Mouse (Mus musculus): Measurements from ENCODE around the gene Arhgap28. TPM values are rescaled to one million over a fixed set of nuclear protein-coding genes. Genes with fewer than 3 reads are reported as not detected.
A peak's percentile ranks its signal among the peaks of the same experiment; 100 is the strongest.

Arhgap28 gene
- total RNA-seq, 2 experiments from 2014 or later = 0.45 to 0.99 TPM

GRCm38 (mm10) chr17:67941026-67941425 is 62.9 kb downstream of the Arhgap28 start:
- no peak for DNase-seq (ENCODE audit: low spot score in 2 of 2)

GRCm38 (mm10) chr17:67937050-67937449 is 66.9 kb downstream of the Arhgap28 start:
- DNase-seq (ENCODE audit: low spot score in 2 of 2) = no peak

- DNase-seq (ENCODE audit: low spot score in 2 of 2) = no peak
Measured at GRCm38 (mm10) chr17:67935556-67935955, 68.4 kb downstream of the Arhgap28 start.

DNA sequence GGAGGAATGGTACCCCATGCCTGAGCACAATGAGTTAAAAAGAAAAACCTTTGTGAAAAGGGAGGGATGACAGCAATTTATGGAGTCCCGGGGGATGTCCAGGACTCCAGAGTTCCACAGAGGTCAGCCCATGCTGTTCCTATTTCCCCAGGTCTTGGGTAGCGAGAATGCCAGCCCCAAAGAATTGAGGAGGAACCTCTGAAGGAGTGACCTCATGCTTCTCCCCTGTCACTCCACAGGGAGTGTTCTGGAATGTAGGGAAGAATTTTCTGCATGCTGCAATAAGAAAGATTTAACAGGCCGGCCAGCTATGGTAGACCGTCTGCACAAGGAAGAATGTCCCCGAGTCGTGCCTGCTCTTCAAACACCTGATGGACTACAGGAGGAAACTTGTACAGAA is 72.5 kb downstream of the Arhgap28 start:
- no peak for DNase-seq (ENCODE audit: low spot score in 2 of 2)

- no peak for DNase-seq (ENCODE audit: low spot score in 2 of 2)
Measured at GRCm38 (mm10) chr17:67930957-67931356, 73.0 kb downstream of the Arhgap28 start.

- DNase-seq (ENCODE audit: low spot score in 2 of 2) = no peak
Measured at GRCm38 (mm10) chr17:67930467-67930866, 73.5 kb downstream of the Arhgap28 start.

GRCm38 (mm10) chr17:67928280-67928679 is 75.6 kb downstream of the Arhgap28 start:
- DNase-seq (ENCODE audit: low spot score in 2 of 2) = no peak

DNA sequence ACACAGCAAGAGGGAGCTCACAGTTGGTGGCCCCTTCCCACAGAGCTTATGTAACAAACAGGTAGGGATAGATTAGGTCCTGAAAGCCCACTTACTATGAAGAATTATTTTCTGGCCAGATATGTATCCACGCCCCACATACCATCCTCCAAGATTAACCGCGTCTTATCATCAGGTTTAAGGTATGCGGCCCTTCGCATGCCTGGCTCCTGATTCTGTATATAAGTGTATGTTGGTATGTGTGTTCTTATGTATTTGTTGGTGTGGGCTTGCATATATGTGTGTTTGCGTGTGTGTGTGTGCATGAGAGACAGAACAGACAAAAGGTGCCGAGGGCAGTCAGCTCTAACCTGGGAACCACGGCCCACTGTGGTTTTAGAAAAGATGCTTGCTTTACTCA is 76.1 kb downstream of the Arhgap28 start:
- no peak for DNase-seq (ENCODE audit: low spot score in 2 of 2)

GRCm38 (mm10) chr17:67919959-67920358 is 84.0 kb downstream of the Arhgap28 start:
- no peak for DNase-seq (ENCODE audit: low spot score in 2 of 2)

DNA sequence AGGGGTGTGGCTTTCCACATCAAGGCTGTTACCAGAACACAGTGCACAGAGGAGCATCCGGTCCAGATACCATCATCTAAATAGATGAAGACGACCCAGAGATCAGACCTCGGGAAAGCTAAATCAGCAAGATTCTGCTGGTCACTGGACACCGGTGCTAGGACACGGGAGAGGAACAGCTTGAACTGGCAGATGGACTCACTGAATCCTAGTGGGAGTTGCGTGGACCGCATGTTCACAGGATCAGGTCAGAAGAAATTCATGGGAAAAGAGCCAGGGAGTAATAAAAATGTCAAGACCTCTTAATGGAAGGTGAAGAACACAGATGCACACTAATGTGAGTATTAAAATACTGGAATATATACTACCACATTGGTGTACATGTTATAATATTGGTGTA is 85.7 kb downstream of the Arhgap28 start:
- DNase-seq (ENCODE audit: low spot score in 2 of 2) = no peak

GRCm38 (mm10) chr17:67916901-67917300 is 87.0 kb downstream of the Arhgap28 start:
- DNase-seq (ENCODE audit: low spot score in 2 of 2) = no peak

DNA sequence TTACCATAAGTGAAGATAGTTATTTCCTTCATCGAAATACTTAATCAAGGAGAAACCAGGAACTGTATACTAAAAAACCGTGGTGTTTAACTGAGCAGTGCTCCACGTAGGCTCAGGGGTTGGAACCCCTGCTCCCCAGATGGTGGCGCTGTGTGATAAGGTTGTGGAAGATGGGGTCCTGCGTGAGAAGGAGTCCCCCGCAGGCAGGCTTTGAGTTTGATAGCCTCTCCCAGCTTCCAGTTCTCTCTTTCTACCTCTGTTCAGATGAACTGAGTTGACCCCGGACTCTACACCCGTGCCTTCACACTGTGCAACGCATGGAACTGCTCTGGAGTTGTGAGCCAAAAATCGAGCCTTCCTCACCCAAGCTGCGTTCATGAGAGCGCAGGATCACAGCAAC is 91.3 kb downstream of the Arhgap28 start:
- DNase-seq (ENCODE audit: low spot score in 2 of 2) = peak in 1 of 2 experiments; percentile 36

GRCm38 (mm10) chr17:67912051-67912450 is 91.9 kb downstream of the Arhgap28 start:
- DNase-seq (ENCODE audit: low spot score in 2 of 2) = no peak

- DNase-seq (ENCODE audit: low spot score in 2 of 2) = no peak
Measured at GRCm38 (mm10) chr17:67908537-67908936, 95.4 kb downstream of the Arhgap28 start.

DNA sequence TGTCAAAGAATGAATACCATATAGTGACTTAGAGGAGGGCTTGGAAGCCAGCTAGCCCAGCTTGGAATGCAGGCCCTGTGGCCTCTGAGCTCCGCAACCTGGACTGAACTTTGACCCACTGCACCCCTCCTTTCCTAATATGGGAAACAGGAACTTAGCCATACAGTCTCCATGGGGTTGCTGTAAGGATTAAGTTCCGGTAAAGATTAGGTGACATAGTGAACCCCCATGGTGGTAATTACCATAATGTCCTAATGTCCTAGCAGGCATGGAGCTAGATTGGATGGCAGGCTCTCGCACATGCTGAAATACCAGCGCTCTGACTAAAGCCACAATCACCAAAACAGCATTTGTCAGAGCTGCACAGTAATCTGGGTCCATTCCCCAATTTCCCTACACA is 95.8 kb downstream of the Arhgap28 start:
- no peak for DNase-seq (ENCODE audit: low spot score in 2 of 2)

DNA sequence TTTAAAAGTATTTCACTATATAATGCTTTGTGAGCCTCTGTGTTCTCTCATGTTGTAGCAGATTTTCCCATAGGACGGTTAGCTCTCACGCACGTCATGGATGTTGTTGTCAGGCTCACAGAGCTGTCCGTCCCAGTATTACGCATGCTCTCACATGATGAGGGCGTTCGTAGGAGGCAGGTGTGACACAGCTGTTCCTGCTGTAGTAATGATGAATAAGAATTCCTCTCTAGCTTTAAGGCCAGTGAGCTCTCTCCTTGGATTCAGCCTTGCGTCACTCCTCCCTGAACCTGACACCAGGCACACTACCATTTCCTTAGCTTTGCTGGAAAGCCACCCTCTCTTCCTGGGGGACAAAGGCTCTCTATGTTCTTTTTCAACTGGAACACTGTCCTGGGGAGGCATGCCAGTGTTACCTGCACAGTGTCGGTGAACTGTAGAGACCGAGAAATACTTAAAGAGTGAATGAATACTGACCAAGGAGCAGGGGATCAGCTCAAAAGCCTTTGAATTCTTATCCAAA is 96.3 kb downstream of the Arhgap28 start:
- DNase-seq (ENCODE audit: low spot score in 2 of 2) = no peak

DNA sequence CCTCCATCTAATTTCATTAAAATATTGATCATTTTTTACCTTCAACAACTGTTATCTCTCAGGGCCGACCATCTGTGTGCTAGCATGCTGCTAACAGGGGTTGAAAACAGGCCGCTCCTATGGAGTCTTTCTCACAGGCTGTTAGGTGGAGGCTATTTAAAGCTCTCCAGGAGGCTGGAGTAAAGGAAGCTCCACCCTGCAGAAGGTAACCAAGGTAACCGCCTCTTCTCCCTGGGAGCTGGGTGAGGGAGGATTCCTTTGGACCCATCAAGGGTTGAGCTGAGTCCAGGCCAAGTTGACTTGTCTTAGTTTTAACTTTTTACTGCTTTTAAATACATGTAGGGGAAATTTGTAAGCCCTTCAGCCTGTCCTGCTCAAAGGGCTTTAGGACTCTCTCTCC is 97.7 kb downstream of the Arhgap28 start:
- DNase-seq (ENCODE audit: low spot score in 2 of 2) = no peak

- DNase-seq (ENCODE audit: low spot score in 2 of 2) = no peak
Measured at GRCm38 (mm10) chr17:67904315-67904944, 99.5 kb downstream of the Arhgap28 start.

DNA sequence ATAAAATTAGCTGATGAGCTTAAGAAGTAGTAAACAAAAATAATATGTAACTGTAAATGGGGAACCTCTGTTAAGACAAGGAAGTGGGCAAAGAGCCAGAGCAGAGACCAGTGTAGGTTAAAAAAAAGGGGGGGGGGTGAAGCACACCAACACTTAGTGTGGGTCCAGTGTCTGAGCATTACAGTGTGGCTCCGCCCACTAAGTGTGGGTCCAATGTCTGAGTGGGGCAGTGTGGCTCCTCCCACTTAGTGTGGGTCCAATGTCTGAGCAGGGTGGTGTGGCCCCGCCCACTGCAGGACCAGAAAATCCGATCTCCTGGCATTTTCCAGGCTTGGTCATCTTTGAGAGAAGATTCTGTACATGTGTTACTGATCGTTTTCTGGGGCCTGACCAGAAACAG is 101.1 kb downstream of the Arhgap28 start:
- no peak for DNase-seq (ENCODE audit: low spot score in 2 of 2)

DNA sequence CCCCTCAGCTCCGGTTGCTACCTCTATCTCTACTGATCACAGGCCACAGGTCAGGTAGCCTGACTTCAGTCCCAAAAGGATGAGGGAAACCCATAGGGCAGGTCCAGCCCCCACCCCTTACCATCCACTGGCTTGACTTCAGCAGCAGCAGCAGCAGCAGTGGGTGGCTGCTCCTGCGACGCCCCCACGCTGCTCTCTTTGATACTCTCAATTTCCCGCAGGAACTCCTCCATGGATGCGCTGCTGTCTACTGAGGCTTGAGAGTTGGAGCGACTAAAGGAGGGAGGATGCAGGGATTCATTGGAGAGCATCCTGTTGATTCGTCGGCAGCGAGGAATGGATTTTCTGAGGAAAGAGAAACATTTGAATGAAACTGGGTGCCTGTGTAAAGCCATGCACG is 102.8 kb downstream of the Arhgap28 start:
- DNase-seq (ENCODE audit: low spot score in 2 of 2) = no peak

GRCm38 (mm10) chr17:67899376-67899775 is 104.5 kb downstream of the Arhgap28 start:
- no peak for DNase-seq (ENCODE audit: low spot score in 2 of 2)

- DNase-seq (ENCODE audit: low spot score in 2 of 2) = no peak
Measured at GRCm38 (mm10) chr17:67896413-67896812, 107.5 kb downstream of the Arhgap28 start.

All from layer of hippocampus, postnatal 14 days (tissue).